Mouse (Mus musculus): ENCODE measurements around the gene Eya2.

Gene Eya2

DNA sequence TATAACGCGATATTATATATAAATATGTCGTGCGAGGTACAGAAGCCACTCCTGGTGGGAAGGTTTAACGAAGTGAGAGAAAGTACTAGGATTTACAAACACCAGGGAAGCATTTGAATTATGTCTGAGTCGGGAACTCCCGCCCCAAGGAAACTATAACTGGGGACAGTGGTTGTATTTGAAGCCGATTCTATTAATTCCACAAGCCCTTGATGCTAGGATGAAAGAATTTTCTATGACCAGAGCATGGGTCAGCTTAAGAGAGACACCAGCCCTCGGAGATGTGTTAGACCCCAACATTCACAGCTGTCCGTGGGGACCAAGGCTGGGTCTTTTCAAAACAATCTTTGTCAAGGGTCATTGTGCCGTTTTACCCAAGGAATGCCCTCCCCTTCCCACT, 1.3 kb downstream of the Eya2 start:
- DNase-seq = no peak

GRCm38 (mm10) chr2:165597536-165597935, 2.7 kb downstream of the Eya2 start:
- DNase-seq = no peak

DNA sequence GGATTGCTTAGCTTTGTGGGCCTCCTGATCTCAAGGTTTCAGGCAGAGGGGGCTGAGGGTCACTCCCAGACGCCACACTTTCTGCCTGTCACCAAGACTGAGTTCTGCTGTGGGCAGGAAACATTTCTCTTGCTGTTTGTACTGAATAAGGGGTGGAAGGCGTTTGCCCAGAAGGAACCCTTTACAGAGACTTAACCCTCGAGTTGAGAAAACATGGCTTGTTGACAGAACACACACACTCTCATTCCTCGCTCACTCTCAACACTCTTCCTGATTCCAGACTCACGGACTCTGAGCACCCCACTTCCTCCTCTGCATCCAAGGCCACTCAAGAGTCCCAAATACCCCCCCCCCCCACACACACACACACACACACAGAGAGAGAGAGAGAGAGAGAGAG, 3.3 kb downstream of the Eya2 start:
- no peak for DNase-seq

DNA sequence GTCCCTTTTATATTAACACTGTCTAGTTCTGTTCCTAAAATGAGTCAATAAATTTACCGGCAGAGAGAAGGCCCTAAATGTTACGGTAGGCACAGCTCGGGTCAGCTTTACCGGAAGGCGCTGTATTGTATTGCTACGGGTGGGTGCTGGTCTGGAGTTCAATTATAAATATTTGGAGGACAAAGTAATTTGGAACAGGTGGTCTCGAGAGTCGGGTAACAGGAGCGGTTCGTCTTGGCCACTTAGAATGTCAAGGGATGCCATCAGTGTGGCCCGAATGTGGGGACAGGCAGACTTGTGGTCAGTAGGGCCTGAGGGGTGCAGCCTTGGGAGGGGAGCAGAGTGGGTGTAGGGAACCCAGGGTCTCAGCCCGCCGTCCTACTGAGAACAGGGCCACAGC, 4.7 kb downstream of the Eya2 start:
- DNase-seq = no peak

GRCm38 (mm10) chr2:165600926-165601325, 6.1 kb downstream of the Eya2 start:
- no peak for DNase-seq

DNA sequence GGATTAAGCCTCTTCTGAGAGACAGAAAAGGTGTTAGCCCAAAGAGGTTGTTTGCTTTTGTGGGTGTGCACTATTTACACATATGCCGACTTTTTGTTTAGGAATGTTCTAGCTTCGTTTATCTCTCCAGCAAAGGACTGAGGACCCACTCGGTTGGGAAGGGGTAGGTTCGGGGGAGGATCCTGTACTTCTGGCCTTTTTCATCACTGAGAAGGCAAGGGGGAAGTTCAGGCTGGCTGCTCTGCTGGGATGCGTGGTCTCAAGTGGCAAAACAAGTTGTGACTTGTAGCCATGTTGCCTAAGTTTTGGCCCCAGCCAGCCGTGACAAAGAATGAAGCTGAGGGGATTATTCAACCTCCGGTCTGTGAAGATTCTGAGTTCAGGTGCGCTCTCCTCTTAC, 6.8 kb downstream of the Eya2 start:
- DNase-seq = no peak

DNA sequence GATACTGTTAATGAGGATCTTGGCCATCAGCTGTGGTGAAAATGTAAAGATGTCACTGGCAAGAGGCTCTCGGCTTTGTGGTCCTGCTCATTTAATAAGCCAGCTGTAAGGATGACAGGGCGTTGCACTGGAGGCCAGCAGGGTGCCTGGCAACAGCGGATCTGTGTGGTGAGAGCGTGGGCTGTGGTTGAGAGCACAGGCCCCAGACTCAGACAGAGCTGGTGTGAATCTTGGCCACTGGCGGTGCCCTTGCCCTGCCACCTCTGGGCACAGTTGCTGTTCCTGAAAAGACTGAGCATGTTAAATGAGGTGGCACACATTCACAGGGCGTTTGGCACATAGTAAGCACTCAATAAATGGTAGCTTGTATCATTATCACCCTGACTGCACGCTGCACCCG, 8.9 kb downstream of the Eya2 start:
- no peak for DNase-seq

GRCm38 (mm10) chr2:165611551-165612253, 16.9 kb downstream of the Eya2 start:
- DNase-seq = no peak

GRCm38 (mm10) chr2:165613741-165614339, 19.0 kb downstream of the Eya2 start:
- peak; percentile 17 for DNase-seq

GRCm38 (mm10) chr2:165621488-165621887, 26.7 kb downstream of the Eya2 start:
- no peak for DNase-seq

DNA sequence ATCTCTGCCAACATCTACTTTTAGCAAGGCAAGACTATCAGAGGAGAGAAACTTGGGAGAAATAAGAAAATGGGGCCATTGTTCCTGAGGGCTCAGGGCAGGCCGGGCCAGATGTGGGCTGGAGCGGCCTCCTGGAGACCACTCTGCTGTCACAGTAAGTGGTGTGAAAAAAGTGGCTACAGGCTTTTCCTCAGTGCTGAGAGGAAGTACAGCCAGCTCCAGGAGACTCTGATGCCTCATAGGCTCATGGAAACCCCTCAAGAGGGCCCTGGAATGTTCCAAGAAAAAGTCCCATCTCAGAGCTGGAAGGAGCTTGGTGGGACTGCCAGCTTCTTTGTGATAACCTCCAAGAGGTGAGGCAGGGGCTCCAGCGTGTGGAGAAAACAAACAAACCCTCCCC, 27.8 kb downstream of the Eya2 start:
- no peak for DNase-seq

DNA sequence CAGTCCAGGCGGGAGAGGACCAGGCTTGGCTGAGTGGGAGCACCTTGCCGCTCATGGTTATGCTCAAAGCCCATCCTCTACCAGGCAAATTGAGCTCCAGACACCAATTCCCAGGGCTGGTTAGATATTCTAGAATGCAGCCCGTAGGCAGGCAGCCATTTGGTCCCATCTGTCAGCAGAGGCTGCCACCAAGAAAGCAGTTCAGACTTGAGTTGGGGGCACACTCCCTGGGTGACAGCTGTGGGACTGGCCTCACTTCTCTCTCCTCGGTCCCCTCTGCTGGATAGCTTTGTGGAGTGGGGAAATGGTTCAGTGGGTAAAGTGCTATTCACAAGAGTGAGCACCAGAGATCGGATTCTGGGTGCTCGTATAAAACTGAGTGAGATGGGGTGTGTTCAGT, 32.0 kb downstream of the Eya2 start:
- no peak for DNase-seq

DNA sequence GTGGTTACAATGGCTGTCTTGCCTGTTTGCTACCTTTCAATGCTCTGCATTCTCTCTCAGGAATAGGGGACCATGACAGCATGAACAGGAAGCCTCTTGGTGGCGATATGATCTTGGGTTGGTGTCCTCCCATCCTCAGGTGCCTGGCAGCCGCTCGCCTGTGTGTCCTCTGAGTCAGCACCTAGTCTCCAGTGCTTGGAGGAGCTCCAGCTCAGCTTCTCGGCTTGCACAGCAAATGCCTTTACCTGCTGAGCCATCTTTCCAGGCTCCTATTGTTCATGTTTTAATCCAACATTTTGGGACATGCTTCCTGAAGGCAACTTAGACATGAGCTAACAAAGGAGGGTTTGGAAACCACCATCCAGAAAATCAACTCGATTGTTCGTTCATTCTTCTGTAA, 33.1 kb downstream of the Eya2 start:
- no peak for DNase-seq

DNA sequence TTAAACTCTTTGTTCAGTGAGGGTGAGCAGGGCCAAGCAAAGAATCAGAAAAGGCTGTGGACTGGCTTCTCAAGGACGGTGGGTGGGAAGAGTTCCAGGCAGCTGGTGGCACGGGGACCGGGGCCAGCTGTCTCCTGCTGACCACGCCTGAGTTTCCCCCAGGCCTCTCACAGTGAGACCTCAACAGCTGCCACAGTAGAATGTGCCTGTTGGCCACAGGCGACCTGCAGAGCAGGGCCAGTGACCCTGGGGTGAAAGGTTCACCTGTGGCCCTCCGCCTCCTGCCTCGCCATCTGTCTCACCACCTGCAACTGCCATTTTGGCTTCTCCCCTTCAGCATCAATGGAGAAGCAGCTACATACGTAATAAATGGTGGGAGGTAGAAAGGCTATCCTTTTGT, 35.1 kb downstream of the Eya2 start:
- no peak for DNase-seq

- no peak for DNase-seq
Measured at GRCm38 (mm10) chr2:165633011-165633785, 38.4 kb downstream of the Eya2 start.

DNA sequence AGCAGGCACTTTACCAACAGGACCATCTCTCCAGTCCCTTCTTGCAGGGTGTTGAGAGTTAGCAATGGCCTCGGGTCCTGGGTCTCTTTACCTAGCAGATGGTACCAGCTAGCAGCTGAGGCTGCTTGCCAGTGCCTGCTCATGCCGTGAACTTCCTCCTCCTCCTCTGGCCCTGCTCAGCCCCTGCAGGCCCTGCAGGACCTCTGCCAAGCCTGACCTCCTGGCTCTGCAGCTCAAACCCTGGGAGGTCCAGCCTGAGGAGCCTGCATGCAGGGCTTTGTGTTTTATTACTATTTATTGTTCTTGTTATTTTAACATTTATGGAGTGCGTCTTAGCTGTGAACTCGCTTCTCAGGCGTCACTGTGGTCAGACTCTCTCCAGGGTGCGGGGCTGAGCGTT, 39.6 kb downstream of the Eya2 start:
- DNase-seq = no peak

- no peak for DNase-seq
Measured at GRCm38 (mm10) chr2:165639075-165639755, 44.4 kb downstream of the Eya2 start.

DNA sequence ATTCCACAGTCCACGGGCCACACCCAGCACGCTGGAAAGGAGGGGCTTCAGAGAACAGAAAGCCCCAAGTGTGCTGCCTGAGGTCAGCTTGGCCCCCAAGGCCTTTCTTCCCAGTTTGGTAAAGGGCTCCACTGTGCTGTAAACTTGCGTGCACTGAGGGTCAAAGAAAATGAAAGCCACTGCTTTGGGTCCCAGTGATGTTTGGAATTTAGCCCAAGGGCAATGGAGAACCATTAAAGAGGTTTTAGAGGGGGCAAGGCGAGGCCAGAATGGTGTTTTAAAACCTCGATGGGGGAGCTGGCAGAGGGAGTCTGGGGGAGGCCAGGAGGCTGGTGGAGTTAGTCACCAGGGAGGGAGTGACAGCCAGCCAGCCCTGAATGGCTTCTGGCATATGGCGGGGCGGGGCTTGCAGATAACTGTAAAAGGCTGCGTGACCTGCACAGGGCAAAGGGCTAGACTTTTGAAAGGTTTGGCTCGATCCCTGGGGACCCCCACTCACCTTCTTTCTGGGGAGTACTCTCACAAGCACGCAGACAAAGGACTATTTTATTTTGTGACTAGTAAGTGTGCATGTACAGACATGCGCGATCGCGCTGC, 47.2 kb downstream of the Eya2 start:
- no peak for DNase-seq

GRCm38 (mm10) chr2:165643596-165643995, 48.8 kb downstream of the Eya2 start:
- no peak for DNase-seq

DNA sequence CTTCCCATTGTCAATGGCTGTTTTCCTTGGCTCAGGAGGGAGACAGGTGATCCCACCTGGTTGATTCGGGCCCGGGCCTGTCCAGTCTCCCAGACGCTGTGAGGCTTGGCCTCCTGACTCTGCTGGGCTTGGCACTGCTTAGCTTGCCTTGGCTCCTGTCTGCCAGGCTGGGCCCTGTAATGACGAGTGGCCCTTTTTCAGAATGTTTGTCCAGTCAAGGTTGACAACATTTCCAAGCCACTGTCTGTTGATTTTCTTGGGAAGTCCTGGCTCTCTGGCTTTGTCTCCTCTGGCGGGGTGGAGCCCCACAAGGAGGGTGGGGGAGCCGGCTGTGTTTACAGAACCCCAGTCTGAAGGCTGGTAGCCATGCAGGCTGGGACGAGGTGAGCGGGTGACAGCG, 49.2 kb downstream of the Eya2 start:
- DNase-seq = no peak

GRCm38 (mm10) chr2:165651031-165651430, 56.2 kb downstream of the Eya2 start:
- no peak for DNase-seq

- no peak for DNase-seq
Measured at GRCm38 (mm10) chr2:165652281-165652680, 57.4 kb downstream of the Eya2 start.
